Mouse (Mus musculus) left cerebral cortex, adult 9 months (tissue): ENCODE data around the gene Gm7030.
"Not testable (repeated sequence)": the region's sequence is repeated elsewhere in the genome, so short reads cannot be mapped to it uniquely, and the experiment has no call there.

Experiments used
- DNase-seq, 2 experiments: peaks; one replicate each; pipeline ENCODE4 v3.0.0; 2022; ENCODE audit warnings: low spot score in 2 of 2

The Gm7030 gene

GRCm38 (mm10) chr17:36128968-36129817 is at the start of gene Gm7030:
TSS of gene Gm7030 (minus strand) at chr17:36129425.
- DNase-seq: not testable (repeated sequence)

GRCm38 (mm10) chr17:36178938-36179337 is 49.7 kb upstream of the Gm7030 start:
- DNase-seq: not testable (repeated sequence)

- DNase-seq: not testable (repeated sequence)
These were observed 46.9 kb upstream of the Gm7030 start for GRCm38 (mm10) chr17:36176132-36176531.

GRCm38 (mm10) chr17:36170287-36170814 is 41.1 kb upstream of the Gm7030 start:
- DNase-seq: no peak

GRCm38 (mm10) chr17:36169753-36170152 is 40.5 kb upstream of the Gm7030 start:
- DNase-seq: no peak

- DNase-seq: not testable (repeated sequence)
These were observed 39.9 kb upstream of the Gm7030 start for GRCm38 (mm10) chr17:36169094-36169493.

- DNase-seq: no peak
These were observed 38.9 kb upstream of the Gm7030 start, which contains the start of gene Gm8909 for GRCm38 (mm10) chr17:36168039-36168652. TSS of gene Gm8909 (minus strand) at chr17:36168537.

GRCm38 (mm10) chr17:36167306-36168038 is 38.2 kb upstream of the Gm7030 start:
- no peak for DNase-seq

GRCm38 (mm10) chr17:36166901-36167300 is 37.7 kb upstream of the Gm7030 start:
- not testable (repeated sequence) for DNase-seq

GRCm38 (mm10) chr17:36161129-36162051 is 32.2 kb upstream of the Gm7030 start:
- DNase-seq: no peak

- DNase-seq: not testable (repeated sequence)
These were observed 29.0 kb upstream of the Gm7030 start for GRCm38 (mm10) chr17:36158264-36158663.

- not testable (repeated sequence) for DNase-seq
These were observed 28.6 kb upstream of the Gm7030 start for GRCm38 (mm10) chr17:36157782-36158181.

- no peak for DNase-seq
These were observed 25.3 kb upstream of the Gm7030 start for GRCm38 (mm10) chr17:36154271-36155149.

- DNase-seq: not testable (repeated sequence)
These were observed 22.0 kb upstream of the Gm7030 start for GRCm38 (mm10) chr17:36151200-36151599.

- DNase-seq: not testable (repeated sequence)
These were observed 19.2 kb upstream of the Gm7030 start for GRCm38 (mm10) chr17:36148468-36148867.

GRCm38 (mm10) chr17:36146937-36147336 is 17.7 kb upstream of the Gm7030 start:
- not testable (repeated sequence) for DNase-seq

- not testable (repeated sequence) for DNase-seq
These were observed 16.6 kb upstream of the Gm7030 start for GRCm38 (mm10) chr17:36145861-36146156.

- no peak for DNase-seq
These were observed 16.1 kb upstream of the Gm7030 start for GRCm38 (mm10) chr17:36145111-36145860.

GRCm38 (mm10) chr17:36136299-36136848 is 7.1 kb upstream of the Gm7030 start:
- DNase-seq: not testable (repeated sequence)
